8 mouse cellular contexts compared by ENCODE assay signal in genomic region chr10:63386991-63387390, GRCm38 (mm10). TPM values are rescaled to one million over a fixed set of nuclear protein-coding genes. Genes with fewer than 3 reads are reported as not detected.
DNase-seq lines count a peak whose midpoint lies in the region; ATAC-seq and TF ChIP-seq lines count a peak whose summit lies in the region.

No protein-coding gene starts in this region.

- peak overlapping the region; percentile 72 for H3K9ac ChIP-seq in lung, embryonic 16.5 days (ENCODE audit: low read length)
- peak overlapping the region; percentile 75 for H3K9ac ChIP-seq in embryonic facial prominence, embryonic 13.5 days
- peak overlapping the region; percentile 32; the same call in 1 of the 2 replicates for H3K9ac ChIP-seq in intestine, postnatal 0 days (ENCODE audit: low read depth, low read length)
- H3K9ac ChIP-seq in neural tube, embryonic 14.5 days (replicated peaks; ENCODE audit: low read depth, low read length), result peak overlapping the region; percentile 53; the same call in 1 of the 2 replicates

- H3K4me3 ChIP-seq in lung, embryonic 16.5 days (ENCODE audit: low read length), result peak overlapping the region; percentile 61
- peak overlapping the region; percentile 65 for H3K4me3 ChIP-seq in embryonic facial prominence, embryonic 13.5 days
- peak overlapping the region; percentile 56 for H3K4me3 ChIP-seq in intestine, postnatal 0 days (ENCODE audit: low read depth, low read length)
- peak overlapping the region; percentile 56 for H3K4me3 ChIP-seq in neural tube, embryonic 14.5 days (ENCODE audit: low read depth, low read length)

- H3K27me3 ChIP-seq in lung, embryonic 16.5 days (ENCODE audit: control insufficient read depth, insufficient read depth, low read depth, low read length), result no peaks in the 10 kb centered on the region
- H3K27me3 ChIP-seq in embryonic facial prominence, embryonic 13.5 days, result no peaks in the 10 kb centered on the region
- H3K27me3 ChIP-seq in intestine, postnatal 0 days (replicated peaks; ENCODE audit: control insufficient read depth, insufficient read depth, low read length), result no peaks in the 10 kb centered on the region
- H3K27me3 ChIP-seq in neural tube, embryonic 14.5 days (ENCODE audit: control insufficient read depth, insufficient read depth, low read length), result no peaks in the 10 kb centered on the region

- no peak for ATAC-seq in lung, embryonic 16.5 days (ENCODE audit: low read depth)
- ATAC-seq in embryonic facial prominence, embryonic 13.5 days (ENCODE audit: insufficient number of reproducible peaks, insufficient read depth, low FRiP score, low TSS enrichment, low read depth), result no peak
- ATAC-seq in intestine, postnatal 0 days, result no peak
- ATAC-seq in neural tube, embryonic 14.5 days (ENCODE audit: low read depth), result no peak

- H3K9me3 ChIP-seq in lung, embryonic 16.5 days (ENCODE audit: control insufficient read depth, low read length), result no peaks in the 10 kb centered on the region
- no peaks in the 10 kb centered on the region for H3K9me3 ChIP-seq in embryonic facial prominence, embryonic 13.5 days
- no peaks in the 10 kb centered on the region for H3K9me3 ChIP-seq in intestine, postnatal 0 days (ENCODE audit: control insufficient read depth)
- no peaks in the 10 kb centered on the region for H3K9me3 ChIP-seq in neural tube, embryonic 14.5 days (ENCODE audit: control insufficient read depth, low read length)

- no peak for TF ChIP-seq CTCF in intestine, postnatal 0 days (IDR thresholded peaks at IDR 0.05; ENCODE audit: low read depth)

- H3K4me1 ChIP-seq in lung, embryonic 16.5 days (replicated peaks; ENCODE audit: control insufficient read depth, insufficient read depth, low read length), result no peaks in the 10 kb centered on the region
- H3K4me1 ChIP-seq in embryonic facial prominence, embryonic 13.5 days, result no peaks in the 10 kb centered on the region
- H3K4me1 ChIP-seq in intestine, postnatal 0 days (replicated peaks; ENCODE audit: control insufficient read depth, insufficient read depth, low read length), result no peaks in the 10 kb centered on the region
- no peaks in the 10 kb centered on the region for H3K4me1 ChIP-seq in neural tube, embryonic 14.5 days (ENCODE audit: control insufficient read depth, insufficient read depth, low read length)

- no peak for DNase-seq in lung, postnatal 14 days
- no peak for DNase-seq in right cerebral cortex, adult 2 months (ENCODE audit: low spot score in 2 of 2)
- no peak for DNase-seq in kidney, adult 11 months
- DNase-seq in adrenal gland, postnatal 4 days (ENCODE audit: low spot score in 2 of 2), result no peak

- no peaks in the 10 kb centered on the region for H3K36me3 ChIP-seq in lung, embryonic 16.5 days (ENCODE audit: control insufficient read depth, insufficient read depth, low read length)
- H3K36me3 ChIP-seq in embryonic facial prominence, embryonic 13.5 days, result no peaks in the 10 kb centered on the region
- no peaks in the 10 kb centered on the region for H3K36me3 ChIP-seq in intestine, postnatal 0 days (ENCODE audit: control insufficient read depth, insufficient read depth)
- no peaks in the 10 kb centered on the region for H3K36me3 ChIP-seq in neural tube, embryonic 14.5 days (ENCODE audit: control insufficient read depth, insufficient read depth, low read length)

- WGBS in lung, embryonic 16.5 days, result 2% methylated on average over 10 of the region's 10 CpGs
- 1% methylated on average over 10 of the region's 10 CpGs for WGBS in embryonic facial prominence, embryonic 13.5 days
- 3% methylated on average over 10 of the region's 10 CpGs for WGBS in intestine, postnatal 0 days
- 2% methylated on average over 10 of the region's 10 CpGs for WGBS in neural tube, embryonic 14.5 days

- H3K27ac ChIP-seq in lung, embryonic 16.5 days (ENCODE audit: low read length), result no peak overlapping the region; the same call in 1 of the 2 replicates
- H3K27ac ChIP-seq in embryonic facial prominence, embryonic 13.5 days, result no peak overlapping the region; the same call in 1 of the 2 replicates
- H3K27ac ChIP-seq in intestine, postnatal 0 days (ENCODE audit: low read depth, low read length), result no peak overlapping the region
- no peak overlapping the region for H3K27ac ChIP-seq in neural tube, embryonic 14.5 days (ENCODE audit: low read depth, low read length)

- H3K4me2 ChIP-seq in lung, embryonic 16.5 days (ENCODE audit: low read depth, low read length), result peak overlapping the region; percentile 83
- H3K4me2 ChIP-seq in embryonic facial prominence, embryonic 13.5 days, result peak overlapping the region; percentile 67
- peak overlapping the region; percentile 80 for H3K4me2 ChIP-seq in intestine, postnatal 0 days (replicated peaks; ENCODE audit: low read depth)
- peak overlapping the region; percentile 56 for H3K4me2 ChIP-seq in neural tube, embryonic 14.5 days (ENCODE audit: low read depth, low read length)

RNA-seq across cellular contexts. Expression of gene Dnajc12, which starts 4.7 kb away (rescaled TPM):
- polyA plus RNA-seq in lung, embryonic 16.5 days (2015; fragmentation: Nextera tagmentation; extraction: Ambion mirVana), result 11.8 and 12.5 TPM in 2 replicates
- 13.5 and 14.0 TPM in 2 replicates for polyA plus RNA-seq in embryonic facial prominence, embryonic 13.5 days (2015; fragmentation: Nextera tagmentation; extraction: Ambion mirVana)
- 5.3 and 6.4 TPM in 2 replicates for polyA plus RNA-seq in intestine, postnatal 0 days (2015; fragmentation: Nextera tagmentation; extraction: Ambion mirVana)
- polyA plus RNA-seq in neural tube, embryonic 14.5 days (2014; fragmentation: Nextera tagmentation; extraction: Ambion mirVana), result 27.2 and 31.9 TPM in 2 replicates
- 10 to 100 TPM; 24.9 to 29.0 TPM for total RNA-seq in adrenal gland, postnatal 4 days (2021)

RNA-seq across cellular contexts. Expression of gene Sirt1, which starts 5.5 kb away (rescaled TPM):
- 3.7 and 4.8 TPM in 2 replicates for polyA plus RNA-seq in lung, embryonic 16.5 days (2015; fragmentation: Nextera tagmentation; extraction: Ambion mirVana)
- polyA plus RNA-seq in embryonic facial prominence, embryonic 13.5 days (2015; fragmentation: Nextera tagmentation; extraction: Ambion mirVana), result 6.5 and 7.7 TPM in 2 replicates
- polyA plus RNA-seq in intestine, postnatal 0 days (2015; fragmentation: Nextera tagmentation; extraction: Ambion mirVana), result 3.9 and 5.2 TPM in 2 replicates
- polyA plus RNA-seq in neural tube, embryonic 14.5 days (2014; fragmentation: Nextera tagmentation; extraction: Ambion mirVana), result 7.3 and 7.6 TPM in 2 replicates
- total RNA-seq in adrenal gland, postnatal 4 days (2021), result 10 to 100 TPM; 20.4 to 23.6 TPM

RNA-seq across cellular contexts. Expression of gene Gm7075, which starts 34.6 kb away (rescaled TPM):
- not detected in 2 replicates for polyA plus RNA-seq in lung, embryonic 16.5 days (2015; fragmentation: Nextera tagmentation; extraction: Ambion mirVana)
- not detected in 2 replicates for polyA plus RNA-seq in embryonic facial prominence, embryonic 13.5 days (2015; fragmentation: Nextera tagmentation; extraction: Ambion mirVana)
- polyA plus RNA-seq in intestine, postnatal 0 days (2015; fragmentation: Nextera tagmentation; extraction: Ambion mirVana), result not detected in 2 replicates
- polyA plus RNA-seq in neural tube, embryonic 14.5 days (2014; fragmentation: Nextera tagmentation; extraction: Ambion mirVana), result not detected in 2 replicates
- not detected for total RNA-seq in adrenal gland, postnatal 4 days (2021)

RNA-seq across cellular contexts. Expression of gene Ctnna3, which starts 42.9 kb away (rescaled TPM):
- 0.99 and 1.0 TPM in 2 replicates for polyA plus RNA-seq in lung, embryonic 16.5 days (2015; fragmentation: Nextera tagmentation; extraction: Ambion mirVana)
- 0.67 and 0.90 TPM in 2 replicates for polyA plus RNA-seq in embryonic facial prominence, embryonic 13.5 days (2015; fragmentation: Nextera tagmentation; extraction: Ambion mirVana)
- 0.33 and 0.55 TPM in 2 replicates for polyA plus RNA-seq in intestine, postnatal 0 days (2015; fragmentation: Nextera tagmentation; extraction: Ambion mirVana)
- polyA plus RNA-seq in neural tube, embryonic 14.5 days (2014; fragmentation: Nextera tagmentation; extraction: Ambion mirVana), result 10.8 and 16.5 TPM in 2 replicates
- total RNA-seq in adrenal gland, postnatal 4 days (2021), result 1 to 10 TPM; 4.0 to 4.4 TPM
